Mouse (Mus musculus) hindlimb bud, embryonic 11.5 days (tissue): ENCODE results near the gene Rhoa.

ENCODE experiments used
- DNase-seq: peaks from one replicate; pipeline ENCODE4 v3.0.0-alpha.2; 2012; ENCODE audit warnings: low read depth, low spot score; ENCODE audit errors: extremely low spot score

Rhoa gene

GRCm38 (mm10) chr9:108339886-108340257 lies 33.9 kb downstream of the Rhoa start:
- DNase-seq = no peak

GRCm38 (mm10) chr9:108340258-108341138 lies 34.6 kb downstream of the Rhoa start:
- no peak for DNase-seq

GRCm38 (mm10) chr9:108341139-108341475 lies 35.2 kb downstream of the Rhoa start:
- no peak for DNase-seq

DNA sequence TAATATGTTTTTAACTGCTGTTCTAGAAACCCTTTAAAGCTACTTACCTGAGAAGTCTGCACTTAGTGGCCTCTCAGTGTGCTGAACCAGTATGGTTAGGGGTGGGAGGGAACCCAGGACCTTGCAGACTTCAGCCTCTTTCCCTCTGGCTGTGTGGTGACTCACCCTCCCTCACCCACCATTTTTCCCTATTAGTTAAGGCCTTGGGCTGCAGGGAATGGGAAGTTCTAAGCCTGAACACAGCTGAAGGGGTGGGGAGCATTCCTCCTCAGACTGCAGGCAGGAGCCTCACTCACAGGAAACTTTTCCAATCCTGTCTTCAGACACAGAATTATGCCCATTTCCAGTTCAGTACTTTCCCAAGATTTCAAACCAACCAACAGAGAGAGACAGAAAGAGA lies 35.9 kb downstream of the Rhoa start:
- no peak for DNase-seq

DNA sequence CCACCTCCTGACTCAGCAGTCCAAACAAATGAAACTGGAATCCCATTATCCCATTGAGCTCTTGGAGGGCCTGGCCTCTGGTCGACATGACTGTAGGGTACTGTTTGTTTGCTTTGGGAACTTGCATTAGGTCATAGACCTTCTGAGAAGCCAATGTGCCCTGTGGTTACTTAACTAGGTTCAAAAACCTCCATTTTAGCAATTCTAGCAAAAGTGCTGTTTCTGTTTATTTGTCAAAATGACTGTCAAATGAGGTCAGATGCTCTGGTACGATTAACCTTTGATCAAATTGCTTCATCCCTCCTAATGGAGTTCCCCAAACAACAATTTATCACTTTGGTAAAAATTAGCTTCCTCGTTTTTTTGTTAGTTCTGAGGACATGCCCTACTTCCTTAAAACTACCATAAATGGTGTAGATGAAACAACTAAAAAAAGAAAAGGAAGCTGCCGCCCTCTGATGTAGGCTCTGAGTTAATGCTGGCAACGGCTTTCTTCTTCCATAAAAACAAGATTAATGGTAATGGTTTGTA lies 36.4 kb downstream of the Rhoa start:
- no peak for DNase-seq

DNA sequence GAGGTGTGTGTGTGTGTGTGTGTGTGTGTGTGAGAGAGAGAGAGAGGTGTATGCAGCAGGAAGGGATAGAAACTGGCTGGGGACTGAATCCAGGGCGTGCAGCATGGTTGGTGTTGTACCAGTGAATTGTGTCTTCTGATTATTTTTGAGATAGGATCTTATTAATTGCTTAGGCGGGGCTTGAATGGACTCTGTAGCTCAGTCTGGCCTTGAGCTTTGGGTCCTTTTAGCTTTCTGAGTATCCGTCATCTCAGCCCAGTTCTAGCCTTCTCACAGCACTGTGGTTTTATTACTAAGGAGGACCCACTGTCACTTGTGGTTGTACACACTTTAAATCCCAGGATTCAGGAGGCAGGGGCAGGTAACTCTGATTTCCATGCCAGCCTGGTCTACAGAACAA lies 37.4 kb downstream of the Rhoa start:
- DNase-seq = no peak

DNA sequence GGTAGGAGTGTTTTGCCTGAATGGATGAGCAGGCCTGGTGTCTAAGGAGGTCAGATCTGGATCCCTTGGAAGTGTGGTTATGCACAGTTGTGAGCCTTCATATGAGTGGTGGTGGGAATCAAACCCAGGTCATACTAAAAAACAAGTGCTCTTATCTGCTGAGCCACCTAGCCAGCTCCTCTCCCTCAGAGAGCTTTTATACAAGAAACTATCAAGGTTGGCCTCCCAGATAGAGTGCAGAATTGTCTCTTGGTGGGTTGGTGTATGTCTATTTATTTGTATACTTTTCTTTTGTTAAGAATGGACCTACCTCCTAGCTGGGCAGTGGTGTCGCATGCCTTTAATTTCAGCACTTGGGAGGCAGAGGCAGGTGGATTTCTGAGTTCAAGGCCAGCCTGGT lies 37.9 kb downstream of the Rhoa start:
- DNase-seq = no peak

DNA sequence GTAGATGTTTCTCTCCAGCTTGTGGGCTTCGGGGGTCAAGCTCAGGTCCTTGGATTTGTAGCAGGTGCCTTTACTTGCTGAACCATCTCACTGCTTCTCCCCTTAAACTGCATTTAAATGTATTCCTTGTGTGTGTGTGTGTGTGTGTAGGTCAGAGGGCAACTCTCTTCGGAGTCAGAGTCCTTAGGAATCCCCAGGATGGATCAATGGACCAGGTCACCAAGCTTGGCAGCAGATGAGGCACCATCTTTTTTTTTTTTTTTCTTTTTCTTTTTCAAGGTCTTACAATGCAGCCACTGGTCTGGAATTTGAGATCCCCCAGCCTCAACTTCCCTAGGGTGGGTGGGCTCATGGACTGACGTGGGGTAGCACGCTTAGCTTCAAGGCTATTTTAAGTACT lies 38.5 kb downstream of the Rhoa start:
- DNase-seq = no peak

DNA sequence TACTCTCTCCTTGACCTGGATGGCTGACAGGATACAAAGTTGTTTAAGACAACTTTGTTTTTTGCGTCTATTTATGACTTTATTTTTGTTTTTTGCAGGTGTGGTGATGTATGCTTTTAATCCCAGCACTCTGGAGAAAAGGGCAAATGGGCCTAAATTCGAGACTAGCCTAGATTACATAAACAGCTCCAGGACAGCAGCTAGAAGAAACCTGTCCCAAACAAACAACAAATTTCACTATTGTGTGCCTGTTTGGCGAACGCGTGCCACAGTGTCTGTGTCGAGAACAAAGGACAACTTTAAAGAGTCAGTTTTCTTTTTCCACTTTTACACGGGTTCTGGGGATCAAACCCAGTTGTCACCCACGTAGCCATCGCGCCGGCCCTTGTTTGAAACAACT lies 41.1 kb downstream of the Rhoa start:
- DNase-seq = no peak

DNA sequence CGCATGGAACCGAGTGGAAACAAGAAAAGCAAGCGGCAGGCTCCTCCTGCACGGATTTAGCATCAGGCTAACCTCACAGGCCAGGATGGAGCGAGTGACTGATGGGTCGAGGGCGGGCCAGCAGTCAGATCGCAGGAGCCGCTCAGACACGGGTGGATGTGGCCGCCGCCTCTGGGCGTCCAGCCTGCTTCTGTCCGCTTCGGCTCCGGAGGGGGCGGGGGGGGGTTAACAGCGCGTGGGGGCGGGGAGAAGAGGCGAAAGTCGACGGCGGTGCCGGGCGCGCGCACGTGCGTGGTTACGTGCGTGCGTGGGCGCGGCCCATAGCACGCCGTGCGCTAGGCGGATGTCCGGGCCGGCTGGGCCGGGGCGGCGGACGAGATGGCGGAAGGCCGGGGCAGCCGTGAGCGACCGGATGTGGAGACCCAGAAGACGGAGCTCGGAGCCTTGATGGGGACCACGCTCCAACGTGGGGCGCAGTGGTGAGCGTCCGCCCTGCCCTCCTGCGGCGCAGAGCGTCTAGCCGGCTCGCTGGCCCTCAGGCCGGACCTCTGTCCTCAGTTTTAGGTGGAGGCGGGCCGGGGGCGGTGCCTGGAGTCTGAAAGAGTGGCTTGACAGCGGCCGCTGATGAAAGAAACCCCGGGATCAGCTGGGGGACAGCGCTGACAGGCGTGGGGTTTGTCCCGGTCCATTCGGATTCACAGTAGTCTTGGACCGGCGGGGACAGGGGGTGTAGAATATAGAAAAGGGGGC lies 41.8 kb downstream of the Rhoa start, which contains the start of gene Usp4:
Usp4 (plus strand) TSS at position 314 of the 750 bp plus-strand sequence.
- DNase-seq = no peak

GRCm38 (mm10) chr9:108348290-108348680 lies 42.4 kb downstream of the Rhoa start:
- DNase-seq = no peak

- no peak for DNase-seq
These were observed 43.8 kb downstream of the Rhoa start for GRCm38 (mm10) chr9:108349727-108350126.

DNA sequence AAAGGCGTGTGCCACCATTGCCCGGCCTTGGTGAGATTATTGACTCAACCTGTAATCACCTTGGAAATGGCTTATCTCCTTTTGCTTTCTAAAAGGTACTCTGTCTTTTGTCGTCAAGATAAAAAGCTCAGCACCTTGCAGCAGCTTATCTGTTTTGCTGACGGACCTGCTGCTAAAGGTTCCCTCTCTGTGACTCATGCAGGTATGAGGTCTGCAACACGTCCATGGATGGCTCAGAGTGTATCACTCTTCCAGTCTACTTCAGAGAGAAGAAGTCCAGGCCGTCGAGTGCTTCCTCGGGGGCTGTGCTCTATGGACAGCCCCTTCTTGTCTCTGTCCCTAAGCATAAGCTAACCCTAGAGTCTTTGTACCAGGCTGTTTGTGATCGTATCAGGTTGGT lies 72.3 kb downstream of the Rhoa start:
- DNase-seq = no peak

- DNase-seq = no peak
These were observed 72.8 kb downstream of the Rhoa start for GRCm38 (mm10) chr9:108378736-108379135.

DNA sequence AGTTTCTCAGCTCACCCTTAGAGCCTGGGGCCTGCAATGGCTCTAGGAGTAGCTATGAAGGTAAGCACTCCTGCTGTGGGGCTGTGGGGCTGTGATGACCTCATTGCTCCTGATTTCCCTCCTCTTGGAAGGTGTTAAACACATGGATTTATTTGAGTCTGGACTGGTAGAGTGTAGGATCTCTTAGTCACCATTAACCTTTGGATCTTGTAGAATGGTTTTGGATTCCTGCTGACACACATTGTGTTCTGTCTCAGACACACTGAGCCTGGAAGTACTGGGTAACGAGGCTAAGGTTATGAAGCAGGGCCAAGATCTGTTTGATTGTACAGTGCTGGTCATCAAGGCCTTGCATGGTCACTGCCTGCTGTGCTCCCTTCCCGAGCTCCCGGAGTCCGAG lies 73.4 kb downstream of the Rhoa start:
- DNase-seq = no peak

DNA sequence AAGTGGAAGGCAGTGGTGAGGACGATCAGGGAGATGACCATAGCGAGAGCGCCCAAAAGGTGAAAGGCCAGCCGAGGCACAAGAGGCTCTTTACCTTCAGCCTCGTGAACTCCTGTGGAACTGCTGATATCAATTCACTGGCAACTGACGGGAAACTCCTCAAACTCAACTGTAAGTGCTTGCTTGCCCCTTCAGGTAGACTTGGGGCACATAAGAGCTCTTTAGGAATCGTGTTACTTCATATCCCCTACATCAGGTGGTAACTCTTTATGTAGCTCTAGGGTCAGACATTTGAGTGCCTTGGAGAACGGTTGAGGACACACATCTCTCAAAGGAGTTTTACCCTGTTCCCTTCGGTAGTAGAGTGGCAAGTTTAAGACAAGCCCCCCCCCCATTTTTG lies 75.5 kb downstream of the Rhoa start:
- DNase-seq = no peak

DNA sequence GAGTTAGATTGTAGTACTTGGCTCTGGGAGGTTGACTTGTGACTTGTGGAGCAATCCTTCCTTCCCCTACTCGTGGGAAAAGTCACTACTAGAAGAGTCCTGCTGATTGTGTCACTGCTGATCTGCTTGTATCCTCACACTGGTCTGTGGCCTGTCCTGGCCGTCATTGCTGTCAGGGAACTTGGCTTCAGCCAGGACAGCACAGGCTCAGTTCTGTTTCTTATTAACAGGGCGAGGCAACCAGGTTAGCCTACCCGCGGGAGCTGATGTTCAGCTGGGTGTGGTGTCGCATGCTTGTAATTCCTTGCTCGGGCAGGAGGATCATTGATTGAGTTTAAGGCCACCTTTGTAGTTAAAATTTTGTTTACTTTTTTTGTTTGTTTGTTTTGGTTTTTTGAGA lies 79.1 kb downstream of the Rhoa start:
- DNase-seq = no peak

GRCm38 (mm10) chr9:108386816-108387215 lies 80.9 kb downstream of the Rhoa start:
- no peak for DNase-seq
